Comparison of ENCODE assay signal across 8 mouse cellular contexts in the genomic region with DNA sequence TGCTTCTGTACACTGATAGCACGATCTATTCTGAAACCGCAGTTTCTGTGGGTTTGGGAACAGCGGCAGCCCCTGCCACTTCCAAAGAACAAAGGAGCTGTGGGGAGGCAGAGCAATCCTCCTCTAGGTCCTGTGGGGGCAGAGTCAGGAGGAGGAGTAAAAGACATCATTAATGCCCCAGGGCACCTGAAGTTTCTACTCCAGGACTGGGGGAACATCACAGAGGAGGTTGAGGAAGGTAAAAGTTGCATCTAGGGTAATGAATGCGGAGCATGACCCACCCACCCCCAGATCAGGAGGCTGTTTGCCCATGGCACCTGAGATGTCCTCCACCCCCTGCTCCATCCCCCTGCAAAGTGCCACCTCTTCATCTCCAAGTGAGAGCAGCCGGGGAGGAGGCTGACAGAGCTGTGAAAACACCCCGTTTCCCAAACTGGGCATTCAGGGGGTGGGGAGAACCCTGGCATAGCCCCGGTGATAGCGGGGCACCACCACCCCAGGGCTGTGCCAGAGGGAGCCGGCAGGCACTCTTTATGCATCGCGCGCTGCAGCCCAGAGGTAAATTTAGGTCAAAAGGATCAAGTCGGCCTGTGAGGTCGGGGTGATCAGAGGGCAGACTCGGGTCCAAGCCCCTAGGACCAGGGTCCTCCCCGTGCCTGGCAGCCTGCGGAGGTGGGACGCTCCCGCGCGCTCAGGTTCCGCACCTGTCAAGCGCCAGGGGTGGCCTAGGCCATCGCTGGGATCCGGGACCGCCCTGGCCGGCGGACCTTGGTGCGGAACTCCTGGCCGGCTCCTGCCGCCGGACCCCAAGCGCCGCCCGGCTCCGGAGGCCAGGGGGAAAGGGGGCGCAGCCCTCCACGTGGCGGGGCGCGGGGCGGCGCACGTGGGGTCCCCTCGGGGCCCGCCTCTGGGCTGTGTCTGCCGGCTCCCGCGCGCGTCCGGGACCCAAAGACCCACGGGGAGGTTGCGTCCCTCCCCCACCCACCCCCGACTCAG. TPM values are rescaled to one million over a fixed set of nuclear protein-coding genes. Genes with fewer than 3 reads are reported as not detected.
DNase-seq lines count a peak whose midpoint lies in the region; ATAC-seq and TF ChIP-seq lines count a peak whose summit lies in the region.

No protein-coding gene starts in this region.

- no peaks in the 10 kb centered on the region; the same call in 1 of the 2 replicates for H3K27me3 ChIP-seq in heart, embryonic 13.5 days (replicated peaks)
- H3K27me3 ChIP-seq in midbrain, embryonic 12.5 days: peaks cover 10% of the 10 kb centered on the region; the same call in 1 of the 2 replicates
- H3K27me3 ChIP-seq in thymus, adult 2 months (ENCODE audit: control insufficient read depth, insufficient read depth, low read length): no peaks in the 10 kb centered on the region

- TF ChIP-seq POLR2A in thymus, adult 2 months (IDR thresholded peaks at IDR 0.05; ENCODE audit: control insufficient read depth, extremely low read depth, insufficient read depth, low read length, poor library complexity): 0 out of 2 replicates have a peak, but pooled peaks have one; percentile 22

- peak; percentile 56 to 82 for DNase-seq in adrenal gland, adult (ENCODE audit: inconsistent age in 2 of 2, low spot score in 1 of 2)
- no peak for DNase-seq in adrenal gland, adult 8-10 months
- DNase-seq in 416B (ENCODE audit: low read depth): peak; percentile 32
- DNase-seq in cerebellum, adult 9-11 months: peak; percentile 72
- DNase-seq in kidney, postnatal 4 days: peak; percentile 52 to 71
- peak; percentile 31 for DNase-seq in thymus, adult 2 months

- peak overlapping the region; percentile 75 for H3K4me3 ChIP-seq in heart, embryonic 13.5 days
- H3K4me3 ChIP-seq in midbrain, embryonic 12.5 days: peak overlapping the region; percentile 96
- peak overlapping the region; percentile 89 for H3K4me3 ChIP-seq in thymus, adult 2 months (ENCODE audit: control insufficient read depth, insufficient read depth, low read length)

- 4% methylated on average over 48 of the region's 55 CpGs for WGBS in heart, embryonic 13.5 days
- WGBS in midbrain, embryonic 12.5 days: 2% methylated on average over 35 of the region's 55 CpGs
- WGBS in thymus, adult 2 months: under 1% methylated on average over 49 of the region's 55 CpGs

- no peak for TF ChIP-seq CTCF in thymus, adult 2 months (IDR thresholded peaks at IDR 0.05; ENCODE audit: borderline replicate concordance, control insufficient read depth, extremely low read depth, insufficient read depth, low read length, poor library complexity)

- peak overlapping the region; percentile 89 for H3K9ac ChIP-seq in heart, embryonic 13.5 days
- peak overlapping the region; percentile 93 for H3K9ac ChIP-seq in midbrain, embryonic 12.5 days (replicated peaks)

- H3K9me3 ChIP-seq in heart, embryonic 13.5 days: no peaks in the 10 kb centered on the region
- H3K9me3 ChIP-seq in midbrain, embryonic 12.5 days: no peaks in the 10 kb centered on the region

- peaks cover 29% of the 10 kb centered on the region for H3K4me1 ChIP-seq in heart, embryonic 13.5 days
- H3K4me1 ChIP-seq in midbrain, embryonic 12.5 days: peaks cover 14% of the 10 kb centered on the region
- H3K4me1 ChIP-seq in thymus, adult 2 months (replicated peaks; ENCODE audit: control insufficient read depth, insufficient read depth, low read length): peaks cover 26% of the 10 kb centered on the region

- H3K4me2 ChIP-seq in heart, embryonic 13.5 days: peak overlapping the region; percentile 96
- H3K4me2 ChIP-seq in midbrain, embryonic 12.5 days (replicated peaks): peak overlapping the region; percentile 79

- H3K27ac ChIP-seq in heart, embryonic 13.5 days (replicated peaks): peak overlapping the region; percentile 24; the same call in 1 of the 2 replicates
- peak overlapping the region; percentile 20; the same call in 1 of the 2 replicates for H3K27ac ChIP-seq in midbrain, embryonic 12.5 days (replicated peaks)
- no peak overlapping the region for H3K27ac ChIP-seq in thymus, adult 2 months (ENCODE audit: control insufficient read depth, insufficient read depth, low read length)

- no peaks in the 10 kb centered on the region for H3K36me3 ChIP-seq in heart, embryonic 13.5 days
- no peaks in the 10 kb centered on the region for H3K36me3 ChIP-seq in midbrain, embryonic 12.5 days
- H3K36me3 ChIP-seq in thymus, adult 2 months (ENCODE audit: control insufficient read depth, insufficient read depth, low read length): no peaks in the 10 kb centered on the region

- ATAC-seq in heart, embryonic 13.5 days (ENCODE audit: extremely low read depth, insufficient number of reproducible peaks, low FRiP score, low TSS enrichment): peak; percentile 17
- peak; percentile 71 for ATAC-seq in midbrain, embryonic 12.5 days (ENCODE audit: low FRiP score, low read depth)

RNA-seq across cellular contexts. Expression of a gene that starts 0.7 kb away (rescaled TPM):
- total RNA-seq in adrenal gland, adult 8-10 months (2022): 10 to 100 TPM; 32.8 to 36.2 (median 34.9) TPM
- 14.0 and 14.5 TPM in 2 replicates for polyA plus RNA-seq in heart, embryonic 13.5 days (2015; fragmentation: Nextera tagmentation; extraction: Ambion mirVana)
- 35.4 and 37.3 TPM in 2 replicates for polyA plus RNA-seq in midbrain, embryonic 12.5 days (2016; fragmentation: Nextera tagmentation; extraction: Ambion mirVana)
- polyA plus RNA-seq in thymus, adult 2 months (2012; rRNA removed): 31.1 and 40.9 TPM in 2 replicates

RNA-seq across cellular contexts. Expression of a gene that starts 42.6 kb away (rescaled TPM):
- total RNA-seq in adrenal gland, adult 8-10 months (2022): 100 to 1,000 TPM; 157 to 222 (median 203) TPM
- polyA plus RNA-seq in heart, embryonic 13.5 days (2015; fragmentation: Nextera tagmentation; extraction: Ambion mirVana): 293 and 310 TPM in 2 replicates
- polyA plus RNA-seq in midbrain, embryonic 12.5 days (2016; fragmentation: Nextera tagmentation; extraction: Ambion mirVana): 517 and 542 TPM in 2 replicates
- 463 and 489 TPM in 2 replicates for polyA plus RNA-seq in thymus, adult 2 months (2012; rRNA removed)
